Mouse (Mus musculus): ENCODE data around the gene Agap3.

Agap3 gene

GRCm38 (mm10) chr5:24523806-24524205, 71.8 kb downstream of the Agap3 start:
- DNase-seq (ENCODE audit: low spot score in 2 of 2): no peak

GRCm38 (mm10) chr5:24524522-24524921, 72.5 kb downstream of the Agap3 start:
- DNase-seq (ENCODE audit: low spot score in 2 of 2): no peak

- no peak for DNase-seq (ENCODE audit: low spot score in 2 of 2)
These were observed 73.6 kb downstream of the Agap3 start for GRCm38 (mm10) chr5:24525360-24526189.

GRCm38 (mm10) chr5:24526190-24526888, 74.4 kb downstream of the Agap3 start:
- DNase-seq (ENCODE audit: low spot score in 2 of 2): no peak

GRCm38 (mm10) chr5:24526889-24527230, 74.9 kb downstream of the Agap3 start, which contains the start of gene Gbx1:
Gene Gbx1, minus strand, starts transcription at chr5:24527202.
- DNase-seq (ENCODE audit: low spot score in 2 of 2): no peak

- no peak for DNase-seq (ENCODE audit: low spot score in 2 of 2)
These were observed 75.8 kb downstream of the Agap3 start for GRCm38 (mm10) chr5:24527780-24528179.

- peak; percentile 86 to 91 for DNase-seq (ENCODE audit: low spot score in 2 of 2)
These were observed 78.2 kb downstream of the Agap3 start for GRCm38 (mm10) chr5:24530042-24530689.

- no peak for DNase-seq (ENCODE audit: low spot score in 2 of 2)
These were observed 81.4 kb downstream of the Agap3 start for GRCm38 (mm10) chr5:24533391-24533790.

- DNase-seq (ENCODE audit: low spot score in 2 of 2): no peak
These were observed 82.3 kb downstream of the Agap3 start for GRCm38 (mm10) chr5:24534292-24534691.

GRCm38 (mm10) chr5:24535731-24536130, 83.8 kb downstream of the Agap3 start:
- no peak for DNase-seq (ENCODE audit: low spot score in 2 of 2)

GRCm38 (mm10) chr5:24536511-24536910, 84.5 kb downstream of the Agap3 start:
- no peak for DNase-seq (ENCODE audit: low spot score in 2 of 2)

GRCm38 (mm10) chr5:24537618-24538017, 85.6 kb downstream of the Agap3 start:
- DNase-seq (ENCODE audit: low spot score in 2 of 2): no peak

- DNase-seq (ENCODE audit: low spot score in 2 of 2): no peak
These were observed 87.8 kb downstream of the Agap3 start for GRCm38 (mm10) chr5:24539571-24540296.

- peak; percentile 18 to 42 for DNase-seq (ENCODE audit: low spot score in 2 of 2)
These were observed 88.6 kb downstream of the Agap3 start, which contains the start of gene Asb10 for GRCm38 (mm10) chr5:24540387-24541143. Gene Asb10, minus strand, starts transcription at chr5:24540978.

- no peak for DNase-seq (ENCODE audit: low spot score in 2 of 2)
These were observed 89.2 kb downstream of the Agap3 start for GRCm38 (mm10) chr5:24541144-24541569.

- DNase-seq (ENCODE audit: low spot score in 2 of 2): no peak
These were observed 90.7 kb downstream of the Agap3 start for GRCm38 (mm10) chr5:24542643-24543042.

- DNase-seq (ENCODE audit: low spot score in 2 of 2): no peak
These were observed 98.8 kb downstream of the Agap3 start for GRCm38 (mm10) chr5:24550598-24551316.

GRCm38 (mm10) chr5:24551317-24551688, 99.3 kb downstream of the Agap3 start:
- DNase-seq (ENCODE audit: low spot score in 2 of 2): no peak

Measured in urinary bladder, adult 18-20 months (tissue).